Mouse (Mus musculus) spleen, postnatal 14 days (tissue): ENCODE data around the gene Gm48551.

Experiments used
- DNase-seq, 2 experiments: peaks; one replicate each; pipeline ENCODE4 v3.0.0; 2021 to 2022; ENCODE audit warnings: low spot score in 2 of 2

The Gm48551 gene

DNA sequence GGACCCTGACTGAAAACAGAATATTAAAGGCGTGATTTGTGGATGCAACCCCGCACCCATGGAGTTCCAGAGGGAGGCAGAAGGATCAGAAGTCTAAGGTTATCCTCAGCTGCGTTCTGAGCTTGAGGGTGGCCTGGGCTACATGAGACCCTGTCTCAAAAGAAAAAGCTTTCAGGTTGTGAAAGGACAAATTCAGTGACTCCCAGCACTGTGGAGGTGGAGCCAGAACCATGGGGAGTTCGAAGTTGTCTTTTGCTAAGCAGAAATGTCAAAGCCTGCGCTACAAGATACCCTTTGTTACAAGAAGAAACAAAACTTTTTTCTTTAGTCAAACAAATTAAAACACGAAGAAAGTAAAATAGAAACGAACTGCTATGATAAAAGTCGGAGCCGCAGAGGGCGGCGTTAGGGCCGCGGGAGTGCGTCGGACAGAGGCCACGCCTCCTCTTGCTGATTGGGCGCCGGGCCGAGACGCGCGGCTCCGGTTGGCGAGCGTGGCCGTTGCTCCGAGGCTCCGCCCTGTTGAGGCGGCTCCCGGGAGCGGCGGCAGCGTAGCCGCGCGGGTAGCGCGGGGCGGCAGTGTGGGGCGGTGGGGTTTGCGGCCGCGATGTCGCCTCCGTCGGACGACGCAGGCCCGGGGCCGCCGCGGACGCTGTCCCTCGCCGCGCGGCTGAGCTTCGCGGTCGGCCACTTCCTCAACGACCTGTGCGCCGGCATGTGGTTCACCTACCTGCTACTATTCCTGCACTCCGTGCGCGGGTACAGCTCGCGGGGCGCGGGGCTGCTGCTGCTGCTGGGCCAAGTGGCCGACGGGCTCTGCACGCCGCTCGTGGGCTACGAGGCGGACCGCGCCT is 27.0 kb upstream of the Gm48551 start, which contains the start of gene Mfsd12:
Gene Mfsd12, plus strand, starts transcription at position 501 of the 854 bp plus-strand sequence.
- DNase-seq: peak; percentile 84 to 88

DNA sequence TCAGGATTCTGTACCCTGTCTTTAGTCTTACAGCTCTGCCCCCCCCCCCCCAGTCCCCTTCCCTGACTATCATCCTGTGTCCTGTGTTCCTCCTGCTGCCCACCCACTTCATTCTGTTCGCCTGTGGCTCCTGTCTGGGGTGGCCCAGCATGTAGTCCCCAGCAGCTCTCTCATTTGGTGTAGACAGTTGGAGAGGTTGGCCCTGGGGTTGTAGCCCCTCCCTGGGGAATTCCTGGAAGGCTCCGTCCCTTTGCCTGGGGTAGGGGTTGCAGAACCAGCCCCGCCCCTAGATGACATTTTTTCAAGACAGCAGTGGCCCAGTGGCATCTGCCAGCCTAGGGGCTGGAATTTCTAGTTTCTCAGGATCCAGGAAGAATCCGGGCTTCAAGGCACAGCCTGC is 26.1 kb upstream of the Gm48551 start:
- no peak for DNase-seq

DNA sequence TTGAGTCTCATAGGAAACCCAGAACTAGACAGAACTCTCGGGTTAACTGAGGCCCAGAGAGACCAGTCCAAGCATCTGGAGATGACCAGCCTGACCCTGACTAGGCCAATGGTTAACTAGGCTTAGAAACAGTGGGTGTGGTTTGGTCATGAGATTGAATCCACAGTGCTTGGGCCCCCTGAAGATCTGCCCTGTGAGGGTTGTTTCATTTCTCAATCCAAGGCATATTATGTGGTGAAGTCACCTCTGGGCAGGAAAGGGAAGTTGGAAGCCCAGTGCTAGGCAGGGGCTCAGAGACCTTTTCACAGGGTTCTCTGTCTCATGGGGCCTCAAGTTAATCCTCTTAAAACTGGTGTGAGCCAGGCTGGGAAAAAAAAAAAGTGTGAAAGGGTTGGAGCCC is 25.4 kb upstream of the Gm48551 start:
- DNase-seq: no peak

DNA sequence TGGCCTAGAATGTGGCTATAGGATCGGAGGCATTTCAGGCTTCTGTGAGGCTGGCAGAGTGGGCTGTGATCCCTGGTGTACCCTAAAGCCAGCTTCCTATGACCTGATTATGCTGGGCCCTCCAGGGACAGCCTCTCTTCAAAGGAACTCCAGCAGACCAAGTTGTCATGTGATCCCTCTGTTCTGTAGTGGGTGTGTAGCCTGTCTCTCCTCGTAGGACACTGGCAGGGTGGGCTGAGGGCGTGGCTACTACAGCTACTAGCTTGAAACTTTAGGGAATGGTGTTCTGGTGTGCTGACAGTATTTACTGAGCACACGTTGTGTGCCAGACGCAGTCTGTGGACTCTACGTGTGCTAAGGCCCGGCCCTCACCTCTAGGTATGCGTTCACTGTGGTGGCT is 23.5 kb upstream of the Gm48551 start:
- no peak for DNase-seq

DNA sequence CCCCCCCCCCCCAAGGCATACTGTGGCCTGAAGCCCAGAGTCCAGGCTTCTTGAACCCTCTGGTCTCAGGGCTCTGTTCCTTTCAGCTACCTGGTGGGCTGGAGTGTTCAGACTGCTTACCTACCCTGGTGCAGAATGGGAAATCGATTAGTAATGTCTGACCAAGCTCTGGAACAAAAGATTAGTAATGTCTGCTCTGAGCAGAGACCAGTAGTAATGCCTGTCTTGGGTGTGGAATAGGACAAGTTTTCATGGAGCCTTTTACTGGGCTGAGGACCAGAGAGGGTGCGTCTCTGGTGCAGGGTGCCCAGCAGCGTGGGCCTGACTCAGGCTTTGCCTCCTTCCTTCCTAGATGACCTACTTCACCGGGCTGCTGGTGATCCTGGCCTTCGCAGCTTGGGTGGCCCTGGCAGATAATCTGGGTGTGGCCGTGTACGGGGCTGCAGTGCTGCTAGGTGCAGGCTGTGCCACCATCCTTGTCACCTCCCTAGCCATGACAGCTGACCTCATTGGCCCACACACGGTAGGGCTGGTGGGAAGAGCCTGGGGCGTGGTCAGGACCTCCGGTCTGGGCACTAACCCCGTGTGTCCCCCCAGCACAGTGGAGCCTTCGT is 21.8 kb upstream of the Gm48551 start:
- DNase-seq: peak; percentile 63 to 66

DNA sequence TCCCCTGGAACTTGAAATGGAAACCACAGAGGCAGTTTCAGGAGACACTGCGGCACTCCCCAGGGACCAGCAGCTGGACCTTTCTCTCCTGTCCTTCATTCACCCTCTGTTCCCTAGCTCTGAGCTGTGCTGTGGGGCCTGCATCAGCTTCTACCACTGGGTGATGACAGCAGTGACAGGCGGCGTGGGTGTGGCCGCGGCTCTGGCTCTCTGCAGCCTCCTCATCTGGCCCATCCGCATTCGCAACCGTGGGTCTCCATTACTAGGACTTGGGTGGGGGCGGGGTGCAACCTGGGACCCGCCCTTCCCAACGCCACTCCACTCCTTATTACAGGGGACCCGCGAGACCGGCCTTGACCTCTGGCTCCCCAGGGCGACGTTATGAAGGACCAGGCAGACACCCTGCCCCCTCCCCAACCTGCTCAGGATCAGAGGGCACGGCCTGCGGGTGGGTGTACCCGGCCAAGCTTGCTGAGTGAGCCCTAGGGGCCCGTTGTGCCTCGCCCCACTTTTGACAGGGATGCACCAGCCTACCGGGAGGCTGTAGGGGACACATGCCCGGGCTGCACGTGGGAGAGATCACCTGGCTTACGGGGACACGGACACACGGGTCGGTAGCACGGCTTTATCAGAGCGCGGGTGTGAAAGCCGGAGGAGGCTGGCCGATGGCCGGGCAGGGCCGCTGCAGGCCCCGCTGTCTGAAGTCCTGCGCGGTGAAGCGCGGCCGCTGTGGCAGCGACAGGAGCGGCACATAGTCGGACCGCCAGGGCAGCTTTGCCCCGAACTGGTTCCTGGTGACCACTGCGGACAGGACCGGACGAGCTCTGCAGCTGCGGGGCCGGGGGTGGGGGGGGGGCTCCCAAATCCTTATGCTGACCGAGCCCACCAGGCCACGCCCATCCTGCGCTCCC is 20.6 kb upstream of the Gm48551 start:
- no peak for DNase-seq

DNA sequence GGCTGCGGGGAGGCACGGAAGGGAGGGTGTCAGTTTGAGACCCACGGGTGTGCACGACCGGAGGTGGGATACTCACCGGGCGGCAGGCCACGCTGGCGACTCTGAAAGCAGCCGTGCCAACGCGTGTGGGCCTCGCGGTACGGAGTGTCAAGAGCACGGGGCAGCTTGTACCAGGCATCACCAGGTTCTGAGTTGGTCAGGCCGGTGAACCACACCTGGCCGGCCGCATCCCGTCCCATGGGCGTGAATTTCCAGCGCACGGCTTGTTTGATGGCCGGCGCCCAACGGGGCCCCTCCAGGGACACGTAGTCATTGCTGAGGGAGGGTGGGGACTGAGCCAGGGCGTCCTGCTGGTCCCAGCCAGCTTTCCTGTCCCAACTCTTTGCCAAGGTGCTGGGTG is 19.6 kb upstream of the Gm48551 start:
- DNase-seq: no peak

DNA sequence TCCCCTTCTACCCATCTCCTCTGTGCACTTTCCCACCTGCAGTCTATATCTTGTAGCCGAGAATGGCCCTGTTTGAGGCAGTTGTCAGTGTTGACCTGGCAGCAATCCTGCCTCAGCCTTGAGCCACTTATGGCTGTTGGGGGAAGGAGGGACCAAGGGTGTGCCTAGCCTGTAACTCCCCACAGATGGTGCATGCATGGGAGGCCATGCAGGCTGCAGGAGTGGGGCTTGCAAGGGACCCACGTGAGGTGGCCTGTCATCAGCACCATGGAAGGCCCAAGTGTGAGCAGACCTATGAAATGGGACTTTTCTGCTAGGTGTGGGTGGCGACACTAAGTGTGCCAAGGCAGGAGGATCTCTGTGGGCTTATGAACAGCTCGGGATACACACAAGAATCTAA is 19.2 kb upstream of the Gm48551 start:
- DNase-seq: no peak

DNA sequence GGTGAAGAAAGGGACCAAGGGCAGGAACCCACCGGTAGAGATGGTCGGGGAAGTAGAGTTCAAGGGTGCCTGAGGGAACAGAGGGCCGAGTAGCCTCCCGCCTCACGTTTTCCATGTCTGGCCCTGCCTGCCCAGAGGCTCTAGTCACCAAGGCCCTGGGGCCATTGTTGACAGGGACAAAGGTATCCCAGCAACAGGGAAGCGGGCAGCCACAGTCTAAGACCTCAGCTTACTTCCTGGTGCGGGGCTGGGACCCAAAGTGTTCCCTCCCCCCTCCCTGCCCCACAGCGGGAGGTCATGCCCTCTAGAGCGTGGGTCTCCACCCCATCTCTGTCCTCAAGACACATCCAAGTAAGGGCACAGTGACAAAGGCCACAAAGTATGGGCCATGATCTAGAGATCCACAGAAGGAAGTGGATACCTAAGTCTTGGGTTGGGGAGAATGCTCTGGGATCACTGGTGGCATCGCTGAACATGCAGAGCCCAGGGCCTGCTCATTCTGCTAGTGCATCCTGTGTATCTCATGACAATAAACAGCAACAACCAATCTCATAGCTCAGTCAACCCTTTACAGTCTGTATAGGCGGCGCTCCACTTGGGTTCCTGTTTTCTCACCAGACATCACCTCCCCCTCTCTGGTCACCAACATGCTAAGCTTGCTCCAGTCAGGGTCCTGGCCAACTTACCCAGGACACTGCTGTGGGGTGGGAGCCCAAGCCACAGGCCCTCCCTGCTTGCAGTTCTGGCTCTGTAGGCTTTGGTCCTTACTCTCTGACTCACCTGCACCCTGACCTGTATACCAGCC is 18.4 kb upstream of the Gm48551 start, which contains the start of gene 4930404N11Rik:
Gene 4930404N11Rik, minus strand, starts transcription at position 145 of the 805 bp plus-strand sequence.
- no peak for DNase-seq

DNA sequence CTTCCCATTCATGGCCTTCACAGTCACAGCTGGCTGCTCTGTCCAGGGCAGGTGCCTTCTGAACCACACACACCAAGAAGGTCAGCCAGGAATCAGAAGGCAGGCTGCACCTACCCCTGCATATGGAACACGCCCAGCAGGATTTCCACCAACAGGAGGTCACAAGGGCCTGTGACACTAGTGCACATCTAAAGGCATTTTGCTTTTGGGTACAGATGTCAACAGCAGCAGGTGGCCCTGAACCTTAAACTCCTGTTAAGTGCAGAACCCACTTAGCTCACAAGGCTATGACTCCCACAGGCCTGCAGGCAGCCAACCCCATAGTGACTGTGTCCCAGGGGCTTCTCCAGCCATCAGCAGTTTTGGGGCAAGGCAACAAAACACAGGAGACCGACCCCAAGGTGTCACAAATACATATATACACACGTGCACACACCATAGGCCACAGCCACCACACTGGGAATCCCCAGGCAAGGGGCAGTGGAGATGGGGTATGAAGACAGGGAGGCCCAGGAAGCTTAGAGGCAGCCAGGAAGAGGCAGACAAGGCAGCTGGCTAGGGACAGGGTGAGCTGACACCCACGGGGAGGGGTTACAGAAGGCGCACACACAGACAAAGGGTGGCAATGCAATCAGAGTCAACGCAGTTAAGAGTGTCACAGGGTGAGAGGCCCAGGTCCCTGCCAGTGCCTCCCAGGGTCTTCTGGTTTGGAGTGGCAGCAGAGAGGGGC is 17.6 kb upstream of the Gm48551 start:
- no peak for DNase-seq

DNA sequence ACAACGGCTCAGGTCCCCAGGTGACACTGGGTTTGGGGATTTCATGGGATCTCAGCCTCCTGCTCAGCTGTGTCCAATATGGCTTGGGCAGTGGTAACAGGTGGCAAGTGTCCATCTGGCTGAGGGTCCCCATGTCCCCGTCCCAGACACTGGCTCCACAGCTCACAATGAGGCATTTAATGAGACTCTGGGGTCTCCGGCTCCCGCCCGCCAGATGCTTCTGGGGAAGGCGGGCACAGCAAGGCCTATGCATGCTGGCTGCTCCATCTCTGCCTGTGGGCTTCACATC is 17.1 kb upstream of the Gm48551 start:
- no peak for DNase-seq

DNA sequence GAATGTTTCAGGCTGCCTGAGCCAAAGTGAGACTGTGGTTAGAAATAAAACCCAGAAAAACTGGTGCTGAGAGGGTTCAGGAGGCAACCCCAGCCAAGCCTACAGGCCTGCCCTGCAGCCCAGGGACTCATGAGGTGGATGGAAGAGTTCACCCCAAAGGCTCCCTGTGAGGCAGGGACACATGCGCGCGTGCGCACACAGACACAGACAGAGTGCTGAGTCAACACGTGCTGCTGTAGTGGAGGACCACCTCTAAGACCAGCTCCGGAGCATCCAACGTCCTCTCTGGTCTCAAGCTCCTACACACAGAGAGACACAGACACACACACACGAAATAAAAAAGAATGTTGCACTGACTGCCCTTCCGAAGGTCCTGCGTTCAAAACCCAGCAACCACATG is 8.9 kb upstream of the Gm48551 start:
- no peak for DNase-seq

DNA sequence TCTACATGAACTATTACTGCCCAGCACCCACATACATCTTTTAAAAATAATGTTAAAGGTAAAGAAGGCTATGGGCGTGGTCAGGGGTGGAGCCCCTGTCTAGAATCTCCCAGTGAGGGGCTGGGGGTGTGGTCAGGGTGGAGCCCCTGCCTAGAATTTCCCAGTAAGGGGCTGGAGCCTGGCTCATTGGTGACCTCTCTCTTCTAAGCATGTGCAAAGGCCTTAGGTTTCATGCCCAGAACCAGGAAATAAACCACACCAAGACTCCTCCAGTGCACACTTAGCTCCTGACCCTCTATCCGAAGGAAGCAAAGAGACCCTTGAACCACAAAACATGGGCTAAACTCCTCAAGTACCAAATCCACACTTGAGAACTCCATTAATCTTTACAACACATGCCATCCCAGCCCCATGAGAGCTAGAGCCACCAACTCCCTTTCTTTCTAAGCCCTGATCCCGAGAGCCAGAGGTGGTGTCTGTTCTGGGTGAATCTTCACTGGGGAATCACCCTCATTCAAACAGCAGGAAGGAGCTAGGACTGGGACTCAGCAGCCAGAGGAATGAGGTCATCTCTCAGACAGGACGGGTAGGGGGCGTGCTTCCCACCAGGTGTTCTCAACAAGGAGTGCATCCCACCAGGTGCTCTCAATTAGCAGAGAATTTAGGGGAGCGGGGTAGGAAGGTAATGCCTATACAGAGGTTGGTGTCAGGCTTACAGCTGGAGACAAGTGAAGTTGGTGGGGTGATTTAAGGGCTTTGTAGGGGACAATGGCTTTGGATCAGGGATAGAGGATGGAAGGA is 7.5 kb upstream of the Gm48551 start:
- peak in 1 of 2 experiments; percentile 52 for DNase-seq

DNA sequence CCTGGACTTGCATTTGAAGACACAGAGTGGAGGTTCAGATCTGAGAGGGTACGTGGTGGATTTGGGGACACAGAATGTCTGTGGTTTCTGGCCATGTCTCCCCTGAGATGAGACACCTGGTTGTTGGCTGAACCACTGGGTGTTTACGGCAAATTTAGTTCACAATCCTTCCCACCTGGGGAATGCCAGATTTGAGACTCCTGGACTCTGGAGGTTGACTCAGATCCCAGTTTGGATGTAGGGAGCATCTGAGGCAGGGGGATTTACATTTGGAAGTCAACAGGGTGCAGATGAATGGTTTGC is 7.0 kb upstream of the Gm48551 start:
- no peak for DNase-seq

DNA sequence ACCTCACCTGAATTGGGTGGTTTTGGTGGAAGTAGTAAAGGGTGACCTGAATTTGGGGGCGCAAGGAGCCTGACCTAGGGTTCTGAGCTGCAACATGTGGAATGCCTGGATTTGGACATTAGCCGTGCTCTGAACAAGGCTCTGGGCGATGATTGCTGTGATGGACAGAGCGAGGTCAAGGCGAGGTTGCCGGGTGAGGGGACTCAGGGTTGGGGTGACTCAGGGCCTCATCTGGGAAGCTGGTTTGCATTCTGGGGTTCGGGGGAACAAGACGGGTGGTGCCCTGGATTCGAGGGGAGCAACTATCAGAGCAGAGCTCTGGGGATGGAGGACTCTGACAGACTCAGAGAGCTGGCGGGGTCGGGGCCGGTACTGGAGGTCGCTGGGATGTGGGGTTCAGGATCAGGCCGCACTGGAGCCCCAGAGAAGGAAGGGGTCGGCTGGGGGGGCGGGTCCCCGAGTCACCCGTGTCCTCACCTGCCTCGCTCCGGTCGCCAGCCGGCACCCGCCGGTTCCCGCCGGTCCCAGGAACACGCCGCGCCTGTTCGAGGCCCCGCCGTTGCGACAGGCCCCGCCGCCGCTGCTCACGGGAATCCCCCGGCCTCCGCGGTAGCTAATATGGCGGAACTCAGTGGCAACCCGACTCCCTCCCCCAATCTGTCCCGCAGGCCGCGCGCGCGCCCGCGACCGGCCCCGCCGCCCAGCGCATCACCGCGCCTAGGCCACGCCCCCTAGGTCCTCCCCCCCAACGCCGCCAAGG is 6.3 kb upstream of the Gm48551 start, which contains the start of gene Fzr1:
Gene Fzr1, minus strand, starts transcription at position 724 of the 760 bp plus-strand sequence.
- DNase-seq: peak in 1 of 2 experiments; percentile 32

DNA sequence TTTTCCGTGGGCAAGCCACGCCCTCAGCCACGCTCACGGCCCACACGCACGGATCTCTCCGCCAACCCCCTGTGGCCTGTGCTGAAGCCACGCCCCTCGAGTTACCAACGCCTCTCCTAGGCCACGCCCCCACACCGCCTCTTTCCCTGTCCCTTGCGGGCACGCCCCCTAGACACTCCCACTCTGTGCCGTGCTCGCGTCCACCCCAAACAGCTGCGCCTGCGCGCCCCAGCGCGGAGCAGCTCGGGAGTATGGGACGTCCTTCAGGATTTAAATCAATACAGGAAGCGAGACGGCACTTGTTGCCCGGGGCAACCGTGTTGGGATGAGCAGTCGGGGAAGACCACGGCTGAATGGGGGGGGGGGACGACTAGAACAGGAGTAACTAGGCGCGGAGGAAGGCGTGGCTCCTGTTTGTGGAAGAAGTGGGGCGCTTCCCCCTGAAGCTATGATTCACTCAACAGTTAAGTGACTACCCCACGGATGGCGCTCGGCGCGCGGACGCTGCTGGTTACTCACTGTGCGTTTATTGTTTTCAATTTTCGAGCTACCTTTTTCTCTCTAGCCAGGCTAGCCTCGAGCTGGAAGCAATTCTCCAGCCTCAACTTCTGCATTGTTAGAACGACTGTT is 5.6 kb upstream of the Gm48551 start:
- DNase-seq: peak; percentile 100

DNA sequence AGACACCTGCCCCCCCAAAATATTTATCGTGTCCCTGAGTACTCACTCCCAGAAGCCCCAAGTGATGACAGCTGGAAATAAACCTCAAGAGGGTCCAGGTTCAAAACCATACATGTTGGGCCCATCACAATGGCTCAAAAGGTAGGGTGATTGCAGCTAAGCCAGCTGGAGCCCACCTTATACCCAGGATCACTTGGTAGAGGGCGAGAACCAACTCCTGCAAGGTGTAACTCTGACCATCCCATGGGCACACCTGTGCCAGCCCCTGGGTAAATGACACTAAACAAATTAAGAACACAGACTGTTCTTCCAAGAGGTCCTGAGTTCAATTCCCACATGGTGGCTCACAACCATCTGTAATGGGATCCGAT is 5.1 kb upstream of the Gm48551 start:
- DNase-seq: no peak

DNA sequence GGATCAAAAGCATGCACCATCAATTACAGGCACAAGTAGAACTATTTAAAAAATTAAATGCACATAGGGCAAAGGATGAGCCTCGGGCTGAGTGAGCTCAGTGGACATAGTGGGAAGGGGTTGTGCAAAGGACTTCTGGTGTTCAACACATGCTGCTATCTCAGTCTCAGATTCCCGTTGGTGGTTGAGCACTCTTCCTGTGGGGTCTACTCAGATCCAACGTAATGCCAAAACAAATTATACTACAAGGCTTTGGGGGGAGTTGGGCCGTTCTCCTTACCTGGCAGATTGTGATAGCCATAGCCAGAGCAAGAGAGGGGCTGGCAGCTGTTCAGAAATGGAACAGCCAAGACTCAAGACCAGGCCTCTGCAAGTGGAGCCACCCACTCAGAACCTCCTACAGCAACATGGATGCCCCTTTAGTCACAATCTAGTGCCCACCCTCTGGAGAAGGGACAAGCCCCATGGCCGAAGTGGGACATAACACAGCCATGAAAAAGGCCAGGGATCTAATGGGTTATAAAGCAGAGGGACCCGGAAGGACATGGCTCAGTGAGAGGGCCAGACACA is 4.4 kb upstream of the Gm48551 start:
- DNase-seq: no peak

DNA sequence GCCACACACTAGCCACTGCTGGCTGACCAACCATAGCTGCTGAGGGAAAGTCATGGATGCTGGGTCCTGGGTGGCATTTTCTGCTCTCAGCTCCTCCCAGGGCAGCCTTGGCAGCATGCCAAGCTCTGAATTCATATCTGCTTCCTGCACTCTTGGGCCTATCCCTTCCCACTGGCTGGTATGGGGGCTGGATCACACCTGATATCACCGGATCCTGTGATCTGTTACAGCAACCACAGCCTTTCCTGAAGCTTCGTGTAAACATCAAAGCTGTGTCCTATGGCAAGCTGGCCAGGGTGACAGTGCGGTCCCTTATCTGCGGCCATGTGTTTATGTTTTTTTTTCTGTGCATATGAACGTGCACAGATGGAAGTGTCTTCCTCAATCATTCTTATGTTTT is 2.2 kb upstream of the Gm48551 start:
- DNase-seq: peak; percentile 79 to 86
